Mouse (Mus musculus) neural tube, embryonic 11.5 days (tissue): Measurements from ENCODE around the gene Topaz1. TPM values are rescaled to one million over a fixed set of nuclear protein-coding genes. Genes with fewer than 3 reads are reported as not detected.

Experiments
- ATAC-seq: fragments of 200-750 bp; cut with Nextera tagmentation; 2 replicates; pipeline ENCODE4 v1.8.0; 2017; ENCODE audit warnings: moderate number of reproducible peaks, mild to moderate bottlenecking, moderate TSS enrichment, moderate library complexity; ENCODE audit not compliant: insufficient read depth, low FRiP score, low TSS enrichment
- DNase-seq: peaks from one replicate; pipeline ENCODE4 v3.0.0-alpha.2; 2015; ENCODE audit warnings: low spot score
- H3K27ac ChIP-seq: fragments of 300-500 bp; sonication (generic); 2 replicates; pipeline ENCODE4 v1.5.1; 2014; ENCODE audit warnings: low read depth, mild to moderate bottlenecking, low read length
- H3K27me3 ChIP-seq: fragments of 300-500 bp; sonication (generic); 2 replicates; pipeline ENCODE4 v1.6.1; 2014; ENCODE audit warnings: mild to moderate bottlenecking, low read length, mixed read lengths; ENCODE audit not compliant: control insufficient read depth, insufficient read depth
- H3K36me3 ChIP-seq: fragments of 300-500 bp; sonication (generic); 2 replicates; pipeline ENCODE4 v1.6.1; 2014; ENCODE audit warnings: mild to moderate bottlenecking, low read length, moderate library complexity, mixed read lengths; ENCODE audit not compliant: control insufficient read depth, insufficient read depth
- H3K4me1 ChIP-seq: fragments of 300-500 bp; sonication (generic); 2 replicates; pipeline ENCODE4 v1.6.1; 2014; ENCODE audit warnings: low read length, mixed read lengths; ENCODE audit not compliant: control insufficient read depth, insufficient read depth
- H3K4me2 ChIP-seq: fragments of 300-500 bp; sonication (generic); 2 replicates; pipeline ENCODE4 v1.6.1; 2014; ENCODE audit warnings: low read depth, mild to moderate bottlenecking, moderate library complexity
- H3K4me3 ChIP-seq: fragments of 300-500 bp; sonication (generic); 2 replicates; pipeline ENCODE4 v1.5.1; 2014; ENCODE audit warnings: low read depth, low read length
- H3K9ac ChIP-seq: fragments of 300-500 bp; sonication (generic); 2 replicates; pipeline ENCODE4 v1.6.1; 2014; ENCODE audit warnings: mild to moderate bottlenecking, low read length
- H3K9me3 ChIP-seq: fragments of 300-500 bp; sonication (generic); 2 replicates; pipeline ENCODE4 v1.6.1; 2016; ENCODE audit warnings: low read length; ENCODE audit not compliant: control insufficient read depth
- WGBS: fragments of 180-500 bp; shearing (Covaris S2); extraction: QIAGEN DNeasy Blood & Tissue Kit; methylation state at CpG from one replicate; pipeline ENCODE4 v1.1.7; 2014; 5-methylcytosine and 5-hydroxymethylcytosine counted together
- polyA plus RNA-seq: library from polyadenylated mRNA; unstranded; fragments of >200 nt; fragmentation: Nextera tagmentation; extraction: Ambion mirVana; gene quantifications from 2 replicates; pipeline ENCODE4 v1.2.1, GENCODE M21; 2014

Topaz1 gene
- polyA plus RNA-seq, 1 experiment from 2014 or later: not detected

DNA sequence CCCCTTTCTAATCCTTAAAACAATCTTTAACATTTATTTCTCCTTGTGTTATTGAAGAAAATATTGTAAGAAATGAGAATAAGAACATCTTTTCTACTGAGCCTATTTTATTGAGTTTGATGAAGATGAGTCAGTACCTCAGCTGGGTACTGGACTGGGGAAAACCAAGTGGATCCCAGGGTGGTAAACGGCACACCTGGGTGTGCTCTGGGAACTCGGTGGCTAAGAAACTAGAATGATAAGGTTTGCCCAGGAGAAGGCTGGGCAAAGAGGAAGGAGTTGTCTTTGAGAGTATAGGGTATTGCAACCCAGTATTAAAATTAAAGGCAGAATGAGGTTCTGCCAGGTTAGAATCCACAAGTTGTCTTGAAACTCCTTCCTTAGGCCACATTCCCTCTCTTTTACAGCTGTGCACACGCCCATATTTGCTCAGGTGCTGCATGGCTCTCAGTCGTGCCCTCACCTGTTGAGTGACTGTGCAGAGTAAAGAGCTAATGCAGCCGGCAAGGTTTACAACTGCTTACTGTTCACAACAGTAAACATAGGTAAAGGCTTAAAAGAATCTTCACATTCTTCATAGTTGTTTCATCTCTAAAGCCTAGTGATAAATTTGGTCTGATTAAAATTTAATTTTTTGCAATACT lies 76.3 kb downstream of the Topaz1 start:
- Histone ChIP-seq H3K4me2 (no peak overlapping the region), H3K27ac (no peak overlapping the region), H3K36me3 (no peaks in the 10 kb centered on the region), H3K9me3 (no peaks in the 10 kb centered on the region), H3K9ac (no peak overlapping the region), H3K4me3 (no peak overlapping the region), H3K4me1 (no peaks in the 10 kb centered on the region), H3K27me3 (no peaks in the 10 kb centered on the region)
- no peak for ATAC-seq
- 91% methylated on average over 5 of the region's 5 CpGs for WGBS
- no peak for DNase-seq

DNA sequence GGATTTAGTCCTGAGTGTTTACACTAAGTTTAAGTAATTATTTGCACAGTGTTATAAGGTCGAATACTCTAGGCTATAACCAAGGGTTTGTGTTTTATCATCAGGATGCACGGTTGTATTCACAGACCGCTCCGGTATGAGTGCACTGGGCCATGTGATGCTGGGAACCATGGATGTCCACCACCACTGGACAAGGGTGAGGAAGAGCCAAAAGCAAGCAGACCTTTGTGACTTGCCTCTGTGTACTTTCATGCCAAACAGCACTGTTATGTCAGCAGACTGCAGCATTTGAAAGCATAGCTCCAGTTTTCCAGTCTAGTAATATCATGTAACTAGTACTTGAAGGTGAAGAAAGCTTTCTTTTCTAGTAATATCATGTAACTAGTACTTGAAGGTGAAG lies 79.6 kb downstream of the Topaz1 start:
- Histone ChIP-seq H3K9me3 (no peaks in the 10 kb centered on the region), H3K27ac (no peak overlapping the region), H3K4me3 (no peak overlapping the region), H3K4me1 (no peaks in the 10 kb centered on the region), H3K4me2 (no peak overlapping the region), H3K9ac (no peak overlapping the region), H3K36me3 (no peaks in the 10 kb centered on the region; the same call in 1 of the 2 replicates), H3K27me3 (no peaks in the 10 kb centered on the region)
- ATAC-seq (no peak), DNase-seq (no peak)
- 93% methylated on average over 4 of the region's 4 CpGs for WGBS

DNA sequence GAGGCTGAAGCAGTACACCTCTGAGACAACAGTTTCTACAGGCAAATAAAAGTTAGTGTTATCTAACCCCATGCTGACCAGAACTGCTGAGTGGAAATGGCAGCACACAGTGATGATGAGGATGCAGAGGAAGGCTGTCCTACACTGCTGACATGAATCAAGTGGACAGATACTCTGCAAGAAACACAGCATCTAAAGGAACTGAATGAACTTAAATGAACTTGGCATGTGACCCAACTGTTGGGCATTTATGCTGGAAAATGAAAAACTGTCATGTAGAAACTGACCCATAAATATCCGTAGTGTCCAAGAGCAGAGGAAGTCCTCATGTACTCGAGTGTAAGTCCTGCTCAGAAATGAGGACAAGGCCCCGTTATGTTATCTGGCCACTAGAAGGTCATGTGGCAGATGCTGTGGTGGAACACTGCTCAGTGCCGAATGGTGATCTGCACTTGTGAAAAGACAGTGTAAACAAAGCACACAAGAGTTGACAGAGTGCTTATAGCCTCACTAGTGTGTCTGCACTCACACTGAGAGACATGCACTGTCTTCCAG lies 82.8 kb downstream of the Topaz1 start:
- no peaks in the 10 kb centered on the region; the same call in 1 of the 2 replicates for H3K36me3 ChIP-seq
- no peak overlapping the region for H3K27ac ChIP-seq
- H3K9ac ChIP-seq: no peak overlapping the region
- no peaks in the 10 kb centered on the region for H3K27me3 ChIP-seq
- H3K4me3 ChIP-seq: no peak overlapping the region
- DNase-seq: no peak
- ATAC-seq: no peak
- no peak overlapping the region for H3K4me2 ChIP-seq
- H3K9me3 ChIP-seq: no peaks in the 10 kb centered on the region
- 88% methylated on average over 4 of the region's 4 CpGs for whole genome bisulfite sequencing
- H3K4me1 ChIP-seq: no peaks in the 10 kb centered on the region

DNA sequence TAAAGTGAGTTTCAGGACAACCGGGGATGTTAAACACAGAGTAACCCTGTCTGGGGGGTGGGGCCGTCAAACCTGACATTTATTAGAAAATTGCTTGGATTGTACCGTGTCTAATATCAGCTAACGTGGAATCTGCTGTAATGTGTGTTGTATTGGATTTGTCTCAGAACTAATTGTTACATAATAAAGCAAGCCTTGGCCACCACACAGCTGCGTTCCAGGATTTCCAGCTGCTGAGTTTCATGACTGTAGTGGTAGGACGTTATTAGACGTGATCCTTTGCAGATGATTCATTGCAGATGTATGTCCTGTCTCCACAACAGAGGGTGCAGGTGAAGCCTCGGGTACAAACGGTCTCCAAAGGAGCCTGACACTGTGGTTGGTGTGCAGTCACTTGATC lies 89.0 kb downstream of the Topaz1 start:
- H3K27me3 ChIP-seq: no peaks in the 10 kb centered on the region
- H3K36me3 ChIP-seq: 0 out of 2 replicates have a peak, but pooled peaks cover 2% of the 10 kb centered on the region
- ATAC-seq: no peak
- no peak for DNase-seq
- no peak overlapping the region for H3K27ac ChIP-seq
- no peaks in the 10 kb centered on the region for H3K4me1 ChIP-seq
- H3K9me3 ChIP-seq: no peaks in the 10 kb centered on the region
- no peak overlapping the region for H3K4me3 ChIP-seq
- WGBS: 81% methylated on average over 9 of the region's 9 CpGs
- no peak overlapping the region for H3K4me2 ChIP-seq
- H3K9ac ChIP-seq: no peak overlapping the region

DNA sequence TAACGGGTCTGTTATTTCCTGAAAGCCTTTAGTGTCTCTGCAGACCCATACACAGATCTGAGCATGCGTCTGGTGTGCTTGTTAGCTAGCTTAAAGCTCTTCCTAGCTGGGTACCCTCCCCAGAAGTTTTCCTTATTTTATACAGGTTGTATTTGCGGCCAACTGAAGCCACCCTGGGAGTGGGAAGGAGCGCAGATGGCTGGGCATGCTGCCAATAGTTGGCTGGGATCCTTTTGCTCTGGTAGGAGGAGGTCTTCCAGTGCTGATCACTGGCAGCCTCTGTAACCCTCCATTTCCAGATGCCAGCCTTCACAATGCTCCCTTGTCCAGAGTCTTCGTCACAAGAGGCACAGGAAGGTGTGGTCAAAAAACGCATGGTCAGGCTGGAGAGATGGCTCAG lies 89.6 kb downstream of the Topaz1 start:
- no peak overlapping the region for H3K4me3 ChIP-seq
- no peak overlapping the region for H3K27ac ChIP-seq
- no peak overlapping the region for H3K4me2 ChIP-seq
- 0 out of 2 replicates have a peak, but pooled peaks cover 2% of the 10 kb centered on the region for H3K36me3 ChIP-seq
- no peak for ATAC-seq
- no peaks in the 10 kb centered on the region for H3K4me1 ChIP-seq
- no peaks in the 10 kb centered on the region for H3K27me3 ChIP-seq
- no peak overlapping the region for H3K9ac ChIP-seq
- 76% methylated on average over 6 of the region's 6 CpGs for WGBS
- no peaks in the 10 kb centered on the region for H3K9me3 ChIP-seq
- DNase-seq: no peak

DNA sequence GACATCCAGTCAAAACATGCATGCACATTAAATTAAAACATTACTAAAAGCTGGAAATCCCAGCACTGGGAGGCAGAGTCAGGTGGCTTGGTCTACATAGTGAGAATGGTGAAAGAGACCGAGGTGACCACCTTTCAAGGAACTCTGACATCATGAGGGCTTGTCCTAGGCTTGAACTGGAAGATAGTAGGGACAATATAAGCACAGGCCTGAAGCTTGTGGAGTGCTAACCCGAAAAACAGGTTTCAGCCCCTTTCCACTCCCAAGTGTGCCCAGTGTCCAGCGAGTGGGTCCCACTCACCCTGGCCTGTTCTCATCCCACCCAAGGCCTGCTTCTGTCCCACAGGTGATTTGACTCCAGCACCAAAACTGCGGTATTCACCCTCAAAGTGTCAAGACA lies 90.1 kb downstream of the Topaz1 start:
- 85% methylated on average over 4 of the region's 4 CpGs for WGBS
- Histone ChIP-seq H3K4me3 (no peak overlapping the region), H3K4me1 (no peaks in the 10 kb centered on the region), H3K9ac (no peak overlapping the region), H3K36me3 (0 out of 2 replicates have a peak, but pooled peaks cover 2% of the 10 kb centered on the region), H3K27ac (no peak overlapping the region), H3K27me3 (no peaks in the 10 kb centered on the region), H3K9me3 (no peaks in the 10 kb centered on the region), H3K4me2 (no peak overlapping the region)
- no peak for DNase-seq
- ATAC-seq: no peak

DNA sequence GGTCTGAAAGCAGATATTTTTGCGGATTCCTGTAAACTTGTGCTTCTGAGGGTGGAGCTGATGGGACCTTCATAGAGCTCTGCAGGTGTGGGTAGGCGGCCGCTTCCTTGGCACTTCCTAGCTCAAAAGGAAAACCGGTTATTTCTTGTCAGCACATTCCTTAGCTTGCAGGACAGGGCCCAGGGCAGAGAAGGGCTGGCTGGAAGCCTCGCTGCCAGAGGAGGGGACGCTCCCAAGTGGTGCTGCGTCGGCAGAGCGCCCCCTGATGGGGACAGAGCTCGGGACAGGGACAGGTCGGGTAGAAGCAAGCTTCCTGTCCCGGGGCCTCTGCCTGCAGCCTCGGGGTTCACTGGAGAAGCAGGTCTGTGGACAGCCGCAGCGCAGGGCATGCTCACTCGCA lies 90.5 kb downstream of the Topaz1 start:
- Histone ChIP-seq H3K27ac (no peak overlapping the region), H3K4me2 (no peak overlapping the region), H3K4me1 (no peaks in the 10 kb centered on the region), H3K4me3 (no peak overlapping the region), H3K36me3 (0 out of 2 replicates have a peak, but pooled peaks cover 2% of the 10 kb centered on the region), H3K9me3 (no peaks in the 10 kb centered on the region), H3K27me3 (no peaks in the 10 kb centered on the region), H3K9ac (no peak overlapping the region)
- peak; percentile 51 for DNase-seq
- 27% methylated on average over 16 of the region's 16 CpGs for WGBS
- ATAC-seq: no peak

DNA sequence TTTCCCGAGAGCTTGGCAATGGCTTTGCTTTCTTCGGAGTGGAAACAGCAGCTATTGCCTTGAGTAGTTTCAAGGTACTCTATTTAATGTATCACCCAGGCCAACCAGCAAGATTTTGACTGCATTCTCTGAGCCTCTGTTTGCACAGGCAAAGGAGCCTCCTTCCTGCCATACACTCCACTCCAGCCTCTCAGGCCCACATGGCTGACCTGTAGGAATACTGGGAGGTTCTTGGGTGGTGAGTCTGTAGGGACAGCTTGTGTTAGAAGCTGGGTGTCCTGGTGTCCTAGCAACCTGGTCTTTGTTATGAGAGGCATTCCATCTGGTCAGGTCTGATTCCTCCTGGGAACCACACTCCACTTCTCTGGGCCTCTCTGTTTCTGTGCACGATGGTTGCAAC lies 96.6 kb downstream of the Topaz1 start, which contains the start of gene Gm35549:
Gene Gm35549 (minus strand): TSS at position 276 of the 400 bp plus-strand sequence.
- WGBS: 83% methylated on average over 3 of the region's 3 CpGs

DNA sequence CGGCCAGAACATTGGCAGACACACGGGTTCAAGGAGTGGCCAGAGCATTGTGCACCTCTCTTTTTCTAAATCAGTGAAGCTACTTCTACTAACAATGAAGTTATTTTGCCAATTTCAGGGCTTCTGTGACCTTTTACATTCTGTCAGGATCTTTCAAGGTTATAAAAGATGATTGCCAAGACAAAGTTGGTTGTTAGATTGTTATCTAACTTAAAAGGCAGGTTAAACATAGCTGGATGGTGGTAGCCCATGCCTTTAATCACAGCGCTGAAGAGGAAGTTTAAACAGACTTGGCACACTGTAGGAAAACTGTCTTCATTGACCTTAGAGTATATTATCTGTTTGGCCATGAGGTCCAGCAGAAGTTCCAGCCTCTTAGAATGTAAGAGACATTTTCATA lies 98.5 kb downstream of the Topaz1 start:
- no peak overlapping the region for H3K4me3 ChIP-seq
- DNase-seq: no peak
- H3K27me3 ChIP-seq: no peaks in the 10 kb centered on the region
- no peak overlapping the region for H3K27ac ChIP-seq
- H3K9ac ChIP-seq: no peak overlapping the region
- H3K4me2 ChIP-seq: no peak overlapping the region
- H3K36me3 ChIP-seq: peaks cover 9% of the 10 kb centered on the region
- WGBS: 88% methylated on average over 3 of the region's 3 CpGs
- no peak for ATAC-seq
- no peaks in the 10 kb centered on the region for H3K4me1 ChIP-seq
- no peaks in the 10 kb centered on the region for H3K9me3 ChIP-seq

More for the DNA sequence above, 96.6 kb downstream of the Topaz1 start, which contains the start of gene Gm35549:
- Histone ChIP-seq H3K4me3 (no peak within 1 kb of the TSS), H3K27me3 (no peaks in the 10 kb centered on the region), H3K4me1 (no peaks in the 10 kb centered on the region), H3K4me2 (no peak within 1 kb of the TSS), H3K9me3 (no peaks in the 10 kb centered on the region), H3K36me3 (no peaks in the 10 kb centered on the region), H3K9ac (no peak within 1 kb of the TSS), H3K27ac (no peak within 1 kb of the TSS)
- ATAC-seq: no peak
- DNase-seq: no peak
